Comparison of ENCODE assay signal across 23 mouse cellular contexts in genomic region chr13:15950143-15950542, GRCm38 (mm10).
DNase-seq lines count a peak whose midpoint lies in the region; ATAC-seq and TF ChIP-seq lines count a peak whose summit lies in the region.
"Had no signal": no experiment of that assay in that cellular context is flagged by ENCODE, and none has a peak within 500 bp of the region (broad histone marks: within the 10 kb centered on the region; RNA-seq: fewer than 3 reads in every experiment).

No protein-coding gene starts in this region.

- no peaks in the 10 kb centered on the region for H3K27me3 ChIP-seq in forebrain, embryonic 16.5 days (replicated peaks; ENCODE audit: control insufficient read depth, insufficient read depth, low read length)
- no peaks in the 10 kb centered on the region for H3K27me3 ChIP-seq in forebrain, embryonic 10.5 days (ENCODE audit: poor library complexity, severe bottlenecking)
- no peaks in the 10 kb centered on the region for H3K27me3 ChIP-seq in hindbrain, embryonic 11.5 days (ENCODE audit: control insufficient read depth, insufficient read depth, low read length)
- H3K27me3 ChIP-seq: embryonic facial prominence, embryonic 15.5 days; heart, embryonic 12.5 days; hindbrain, embryonic 12.5 days had no signal

- TF ChIP-seq CTCF in layer of hippocampus, adult 2 months (conservative IDR thresholded peaks at IDR 0.05) = no peak

- 66% methylated on average over 4 of the region's 4 CpGs for WGBS in forebrain, embryonic 16.5 days
- 88% methylated on average over 4 of the region's 4 CpGs for WGBS in forebrain, embryonic 10.5 days
- 89% methylated on average over 4 of the region's 4 CpGs for WGBS in hindbrain, embryonic 11.5 days

- H3K9me3 ChIP-seq in forebrain, embryonic 16.5 days (ENCODE audit: control insufficient read depth, low read length) = no peaks in the 10 kb centered on the region
- H3K9me3 ChIP-seq in forebrain, embryonic 10.5 days = no peaks in the 10 kb centered on the region
- no peaks in the 10 kb centered on the region for H3K9me3 ChIP-seq in hindbrain, embryonic 11.5 days (ENCODE audit: control insufficient read depth, low read length)
- H3K9me3 ChIP-seq: embryonic facial prominence, embryonic 15.5 days; G1E; heart, embryonic 12.5 days; hindbrain, embryonic 12.5 days had no signal

- peak; percentile 68 for ATAC-seq in forebrain, embryonic 16.5 days
- no peak for ATAC-seq in hindbrain, embryonic 11.5 days (ENCODE audit: low FRiP score)
- ATAC-seq: CD4-positive, CD25-positive, alpha-beta regulatory T cell, adult 4 months; hindbrain, embryonic 16.5 days; inflammation-experienced regulatory T-cells, adult 6 months had no signal

- no peak overlapping the region for H3K27ac ChIP-seq in forebrain, embryonic 16.5 days (ENCODE audit: low read length)
- H3K27ac ChIP-seq in forebrain, embryonic 10.5 days = no peak overlapping the region
- H3K27ac ChIP-seq in layer of hippocampus, adult 2 months = peak overlapping the region; percentile 83
- H3K27ac ChIP-seq in hindbrain, embryonic 11.5 days (ENCODE audit: low read depth, low read length) = no peak overlapping the region
- H3K27ac ChIP-seq: embryonic facial prominence, embryonic 15.5 days; hindbrain, embryonic 12.5 days had no signal

- DNase-seq in forebrain, embryonic 10.5 days (ENCODE audit: extremely low spot score, low spot score) = no peak
- peak; percentile 31 for DNase-seq in brain, adult 2 months (ENCODE audit: low read depth, low spot score)
- DNase-seq in layer of hippocampus, adult 2 months (ENCODE audit: low spot score in 2 of 2) = peak; percentile 35 to 43
- DNase-seq in layer of hippocampus, postnatal 10 days (ENCODE audit: low spot score in 2 of 2) = peak; percentile 16 to 26
- no peak for DNase-seq in urinary bladder, adult 2 months (ENCODE audit: low spot score)
- DNase-seq in embryo, embryonic 11 days = no peak
- no peak for DNase-seq in hindbrain, embryonic 11.5 days (ENCODE audit: low spot score)
- DNase-seq: adrenal gland, adult 8-10 months; adrenal gland, postnatal 36 days; B cell, adult 2 months; cerebellum, adult 11-12 months; cerebellum, adult 9-11 months; cerebellum, postnatal 36 days; gastrocnemius, postnatal 14 days had no signal

- H3K36me3 ChIP-seq in forebrain, embryonic 16.5 days (ENCODE audit: control insufficient read depth, insufficient read depth) = no peaks in the 10 kb centered on the region
- no peaks in the 10 kb centered on the region for H3K36me3 ChIP-seq in forebrain, embryonic 10.5 days (replicated peaks)
- no peaks in the 10 kb centered on the region for H3K36me3 ChIP-seq in hindbrain, embryonic 11.5 days (ENCODE audit: control insufficient read depth, insufficient read depth, low read length)
- H3K36me3 ChIP-seq: embryonic facial prominence, embryonic 15.5 days; G1E; heart, embryonic 12.5 days; hindbrain, embryonic 12.5 days had no signal

- no peak overlapping the region for H3K4me2 ChIP-seq in forebrain, embryonic 16.5 days (ENCODE audit: low read length)
- H3K4me2 ChIP-seq in hindbrain, embryonic 11.5 days (replicated peaks; ENCODE audit: low read depth, low read length) = no peak overlapping the region
- H3K4me2 ChIP-seq: embryonic facial prominence, embryonic 15.5 days; heart, embryonic 12.5 days; hindbrain, embryonic 12.5 days had no signal

- no peaks in the 10 kb centered on the region for H3K4me1 ChIP-seq in forebrain, embryonic 16.5 days (replicated peaks; ENCODE audit: control insufficient read depth, insufficient read depth, low read length)
- no peaks in the 10 kb centered on the region for H3K4me1 ChIP-seq in forebrain, embryonic 10.5 days
- H3K4me1 ChIP-seq in hindbrain, embryonic 11.5 days (replicated peaks; ENCODE audit: control insufficient read depth, insufficient read depth, low read length) = no peaks in the 10 kb centered on the region
- H3K4me1 ChIP-seq: embryonic facial prominence, embryonic 15.5 days; heart, embryonic 12.5 days; hindbrain, embryonic 12.5 days had no signal

- H3K4me3 ChIP-seq in forebrain, embryonic 16.5 days (replicated peaks; ENCODE audit: low read length) = no peak overlapping the region
- no peak overlapping the region for H3K4me3 ChIP-seq in forebrain, embryonic 10.5 days
- no peak overlapping the region for H3K4me3 ChIP-seq in layer of hippocampus, adult 2 months
- no peak overlapping the region for H3K4me3 ChIP-seq in hindbrain, embryonic 11.5 days (ENCODE audit: low read depth, low read length)
- H3K4me3 ChIP-seq: embryonic facial prominence, embryonic 15.5 days; erythroblast, embryonic 14.5 days; heart, embryonic 12.5 days; hindbrain, embryonic 12.5 days had no signal

- no peak overlapping the region for H3K9ac ChIP-seq in forebrain, embryonic 16.5 days (replicated peaks; ENCODE audit: low read depth, low read length)
- H3K9ac ChIP-seq in hindbrain, embryonic 11.5 days (ENCODE audit: low read depth, low read length) = no peak overlapping the region
- H3K9ac ChIP-seq: embryonic facial prominence, embryonic 15.5 days; heart, embryonic 12.5 days; hindbrain, embryonic 12.5 days had no signal

Comparison
In these comparisons a context has a peak if more than half of its experiments do, and no peak if none do; other contexts are left out.
1. DNase-seq: peak in brain, adult 2 months (single experiment), layer of hippocampus, adult 2 months (2 of 2) and layer of hippocampus, postnatal 10 days (2 of 2); none in forebrain, embryonic 10.5 days (single experiment), urinary bladder, adult 2 months (single experiment), embryo, embryonic 11 days (single experiment) and hindbrain, embryonic 11.5 days (single experiment).